Mouse (Mus musculus): ENCODE results near the gene Col23a1. TPM values are rescaled to one million over a fixed set of nuclear protein-coding genes. Genes with fewer than 3 reads are reported as not detected.
A peak's percentile ranks its signal among the peaks of the same experiment; 100 is the strongest.

Col23a1 gene
- 7.9 and 8.0 TPM in 2 replicates for polyA plus RNA-seq (2015; fragmentation: Nextera tagmentation; extraction: Ambion mirVana)

GRCm38 (mm10) chr11:51289564-51290041, at the start of gene Col23a1:
Gene Col23a1, plus strand, starts transcription at chr11:51289920.
- Histone ChIP-seq H3K27me3 (peaks cover 19% of the 10 kb centered on the region), H3K9me3 (no peaks in the 10 kb centered on the region), H3K9ac (peak within 1 kb of the TSS; percentile 72), H3K4me3 (peak within 1 kb of the TSS; percentile 58), H3K4me1 (replicated peaks) (peaks cover 24% of the 10 kb centered on the region), H3K4me2 (peak within 1 kb of the TSS; percentile 95), H3K27ac (replicated peaks) (no peak within 1 kb of the TSS), H3K36me3 (peaks cover 6% of the 10 kb centered on the region)
- peak; percentile 83 for ATAC-seq (ENCODE audit: low read depth)
- under 1% methylated on average over 37 of the region's 38 CpGs for WGBS

DNA sequence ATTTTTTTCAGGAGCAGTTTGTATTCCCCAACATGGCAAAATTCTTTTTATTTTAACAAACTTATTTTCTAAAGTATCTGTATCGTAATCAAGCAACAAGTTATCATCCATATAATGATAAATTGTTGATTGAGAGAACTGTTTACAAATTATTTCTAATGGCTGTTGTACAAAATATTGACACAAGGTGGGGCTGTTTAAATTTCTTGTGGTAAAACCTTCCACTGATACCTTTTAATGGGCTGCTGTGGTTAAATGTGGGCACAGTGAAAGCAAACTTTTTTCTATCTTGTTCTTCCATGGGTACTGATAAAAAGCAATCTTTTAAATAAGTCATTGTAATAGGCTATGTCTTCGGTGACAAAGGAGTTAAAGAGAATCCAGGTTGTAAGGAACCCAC, 46.8 kb upstream of the Col23a1 start:
- Histone ChIP-seq H3K27ac (replicated peaks) (no peak overlapping the region), H3K9me3 (peaks cover 6% of the 10 kb centered on the region; the same call in 1 of the 2 replicates), H3K4me3 (no peak overlapping the region), H3K4me2 (no peak overlapping the region), H3K27me3 (no peaks in the 10 kb centered on the region), H3K36me3 (no peaks in the 10 kb centered on the region), H3K4me1 (replicated peaks) (no peaks in the 10 kb centered on the region), H3K9ac (no peak overlapping the region)
- 89% methylated on average over 2 of the region's 2 CpGs for WGBS
- no peak for ATAC-seq (ENCODE audit: low read depth)

DNA sequence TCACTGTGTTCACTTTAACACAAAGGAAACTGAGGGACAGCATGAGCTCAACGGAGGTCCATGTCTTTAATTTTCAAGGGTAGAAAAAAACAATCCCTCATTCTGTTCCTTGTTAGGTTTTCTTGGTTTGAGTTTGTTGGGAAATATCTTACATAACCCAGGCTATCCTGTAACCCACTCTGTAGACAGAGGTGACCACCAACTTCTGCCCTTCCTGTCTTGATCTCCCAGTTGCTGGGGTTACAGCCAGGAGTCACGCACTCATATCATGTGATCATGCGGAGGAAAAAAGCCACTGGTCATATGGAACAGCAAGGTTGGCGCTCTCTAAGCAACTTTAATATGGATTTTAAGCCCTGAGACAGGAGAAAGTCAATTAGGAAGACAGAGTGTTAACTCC, 32.7 kb upstream of the Col23a1 start:
- H3K27ac ChIP-seq (replicated peaks), result no peak overlapping the region
- H3K27me3 ChIP-seq, result no peaks in the 10 kb centered on the region
- H3K9ac ChIP-seq, result no peak overlapping the region
- H3K9me3 ChIP-seq, result no peaks in the 10 kb centered on the region
- H3K36me3 ChIP-seq, result no peaks in the 10 kb centered on the region
- 90% methylated on average over 4 of the region's 4 CpGs for WGBS
- no peak overlapping the region for H3K4me3 ChIP-seq
- no peak overlapping the region for H3K4me2 ChIP-seq
- H3K4me1 ChIP-seq (replicated peaks), result peaks cover under 1% of the 10 kb centered on the region
- ATAC-seq (ENCODE audit: low read depth), result no peak

- no peaks in the 10 kb centered on the region for H3K27me3 ChIP-seq
- WGBS, result 75% methylated on average over 3 of the region's 3 CpGs
- no peak for ATAC-seq (ENCODE audit: low read depth)
Measured at GRCm38 (mm10) chr11:51261680-51262219, 28.0 kb upstream of the Col23a1 start, which contains the start of gene Clk4. Gene Clk4, plus strand, starts transcription at chr11:51261730.

DNA sequence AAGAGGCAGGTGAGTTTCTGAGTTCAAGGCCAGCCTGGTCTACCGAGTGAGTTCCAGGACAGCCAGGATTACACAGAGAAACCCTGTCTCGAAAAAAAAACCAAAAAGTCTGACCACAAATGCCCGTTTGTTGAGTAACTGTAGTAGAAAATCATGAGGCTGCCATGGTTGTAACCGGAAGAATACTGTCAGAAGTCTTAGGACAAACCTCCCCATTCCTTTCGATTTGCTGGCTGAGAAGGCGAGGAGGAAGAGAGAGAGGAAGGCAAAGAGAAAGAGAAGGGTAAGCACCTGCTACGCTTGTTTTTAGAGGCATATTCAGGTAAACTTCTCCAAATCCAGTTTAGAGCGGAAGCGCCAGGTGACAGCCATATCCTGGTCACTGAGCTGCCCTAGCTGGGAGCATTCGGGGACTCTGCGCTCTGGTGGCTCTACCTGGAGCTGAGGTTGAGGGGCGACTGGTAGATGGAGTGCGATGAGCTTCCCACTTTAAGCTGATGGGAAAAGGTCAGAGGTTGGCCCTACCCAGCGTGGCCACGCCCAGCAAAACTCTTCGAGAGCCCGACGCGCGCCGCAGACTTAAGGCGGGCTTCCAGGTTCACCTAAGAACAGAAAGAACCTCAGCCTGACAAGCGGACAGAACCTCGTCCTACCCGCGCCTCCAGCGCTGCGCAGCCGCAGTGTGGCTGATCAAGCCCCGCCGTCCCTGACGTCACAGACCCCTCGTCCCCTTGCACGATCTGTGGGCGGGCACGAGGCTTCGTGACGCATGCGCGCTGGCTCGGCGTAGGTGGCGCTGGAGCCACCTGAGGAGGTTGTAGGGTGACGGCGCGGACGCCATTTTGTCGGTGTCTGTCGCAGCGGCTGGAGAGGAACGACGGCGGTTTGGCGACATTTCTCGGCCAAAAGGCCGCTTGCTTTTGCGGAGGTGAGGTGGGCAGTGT, 27.1 kb upstream of the Col23a1 start, which contains the start of gene BC049762:
TSS of gene BC049762 (minus strand) at position 705 of the 944 bp plus-strand sequence.
- Histone ChIP-seq H3K4me1 (replicated peaks) (peaks cover 41% of the 10 kb centered on the region), H3K9me3 (no peaks in the 10 kb centered on the region)

More at GRCm38 (mm10) chr11:51261680-51262219, 28.0 kb upstream of the Col23a1 start, which contains the start of gene Clk4:
- Histone ChIP-seq H3K36me3 (no peaks in the 10 kb centered on the region), H3K9me3 (no peaks in the 10 kb centered on the region), H3K4me3 (peak within 1 kb of the TSS; percentile 90), H3K4me1 (replicated peaks) (peaks cover 37% of the 10 kb centered on the region), H3K27ac (replicated peaks) (peak within 1 kb of the TSS; percentile 95), H3K9ac (peak within 1 kb of the TSS; percentile 97), H3K4me2 (peak within 1 kb of the TSS; percentile 82)

DNA sequence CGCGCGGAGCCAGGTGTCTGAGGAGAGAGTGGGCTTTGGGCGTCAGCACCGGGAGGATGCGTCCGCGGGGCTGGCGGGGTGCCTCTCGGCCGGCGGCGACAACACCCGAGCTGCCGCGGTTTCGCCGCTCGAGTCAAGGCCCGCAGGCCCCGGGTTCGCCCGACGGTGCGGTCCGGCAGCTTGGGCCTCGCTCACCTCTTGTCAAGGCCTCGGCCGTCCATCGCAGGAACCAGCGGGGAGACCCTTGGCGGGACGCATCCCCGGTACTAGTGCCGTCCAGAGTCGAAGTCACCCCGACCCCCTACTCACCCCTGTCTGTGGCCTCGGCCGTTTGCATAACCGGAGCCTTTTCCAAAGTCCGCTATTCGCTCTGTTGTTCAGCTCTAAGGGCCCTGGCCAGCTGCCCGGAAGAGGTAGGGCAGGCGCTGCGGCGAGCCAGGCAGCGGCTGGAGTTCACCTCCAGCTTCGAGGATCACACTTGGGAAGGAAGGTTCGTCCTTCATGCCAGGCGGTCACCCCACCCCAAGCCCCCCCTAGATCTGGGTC, 26.4 kb upstream of the Col23a1 start:
- WGBS, result 0% methylated on average over 50 of the region's 50 CpGs
- no peaks in the 10 kb centered on the region for H3K27me3 ChIP-seq
- peaks cover 41% of the 10 kb centered on the region for H3K4me1 ChIP-seq (replicated peaks)
- H3K9ac ChIP-seq, result peak overlapping the region; percentile 97
- H3K36me3 ChIP-seq, result peaks cover 4% of the 10 kb centered on the region
- ATAC-seq (ENCODE audit: low read depth), result peak; percentile 71
- H3K9me3 ChIP-seq, result no peaks in the 10 kb centered on the region
- H3K27ac ChIP-seq (replicated peaks), result peak overlapping the region; percentile 95
- peak overlapping the region; percentile 90 for H3K4me3 ChIP-seq
- peak overlapping the region; percentile 82 for H3K4me2 ChIP-seq

More for the DNA sequence above, 27.1 kb upstream of the Col23a1 start, which contains the start of gene BC049762:
- H3K27me3 ChIP-seq, result no peaks in the 10 kb centered on the region
- peaks cover 4% of the 10 kb centered on the region for H3K36me3 ChIP-seq
- ATAC-seq (ENCODE audit: low read depth), result peak; percentile 99
- WGBS, result 9% methylated on average over 57 of the region's 57 CpGs
- H3K9ac ChIP-seq, result peak within 1 kb of the TSS; percentile 97
- H3K4me3 ChIP-seq, result peak within 1 kb of the TSS; percentile 90
- peak within 1 kb of the TSS; percentile 82 for H3K4me2 ChIP-seq
- H3K27ac ChIP-seq (replicated peaks), result peak within 1 kb of the TSS; percentile 95

DNA sequence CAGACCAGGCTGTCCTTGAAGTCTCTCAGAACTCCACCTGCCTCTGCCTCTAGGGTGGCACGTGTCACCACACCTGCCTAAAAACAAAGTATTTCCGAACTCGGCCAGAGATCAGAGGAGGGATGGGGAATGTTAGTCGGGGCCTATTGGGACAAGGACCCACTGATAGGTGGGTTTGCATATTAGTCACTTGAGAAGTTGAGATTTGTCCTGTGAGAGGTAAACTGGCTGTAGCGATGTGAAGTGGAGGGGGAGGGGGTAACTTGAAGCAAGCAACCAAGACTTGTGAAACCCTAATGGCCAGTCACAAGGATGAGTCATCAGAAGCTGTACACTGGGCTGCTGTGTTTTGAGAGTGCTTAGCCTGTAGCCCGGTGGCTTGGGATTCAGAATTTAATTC, 25.4 kb upstream of the Col23a1 start:
- Histone ChIP-seq H3K4me1 (replicated peaks) (peaks cover 41% of the 10 kb centered on the region), H3K36me3 (peaks cover 4% of the 10 kb centered on the region), H3K4me2 (peak overlapping the region; percentile 82), H3K27me3 (no peaks in the 10 kb centered on the region), H3K4me3 (peak overlapping the region; percentile 90), H3K9ac (peak overlapping the region; percentile 49), H3K27ac (replicated peaks) (no peak overlapping the region), H3K9me3 (no peaks in the 10 kb centered on the region)
- 27% methylated on average over 6 of the region's 6 CpGs for WGBS
- no peak for ATAC-seq (ENCODE audit: low read depth)

DNA sequence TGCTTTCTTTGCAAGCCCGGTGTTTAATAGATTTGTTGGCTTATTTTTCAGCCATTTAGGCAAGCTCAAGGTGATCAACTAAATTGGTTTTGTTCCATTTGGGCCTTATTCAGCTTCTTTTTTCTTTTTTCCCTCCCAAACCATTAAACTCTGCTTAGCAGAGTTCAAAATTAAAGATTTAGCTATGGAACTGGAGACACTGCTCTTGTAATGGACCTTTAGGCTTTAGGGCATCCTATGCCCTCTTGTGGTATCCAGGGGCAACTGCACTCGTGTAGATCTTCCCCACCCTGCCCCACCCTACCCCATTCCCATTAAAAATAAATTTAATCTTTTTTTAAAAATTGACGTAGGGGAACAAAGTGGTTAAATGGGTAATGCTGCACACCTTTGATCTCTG, 24.4 kb upstream of the Col23a1 start:
- Histone ChIP-seq H3K4me1 (replicated peaks) (peaks cover 41% of the 10 kb centered on the region), H3K4me2 (peak overlapping the region; percentile 82), H3K9me3 (no peaks in the 10 kb centered on the region), H3K4me3 (0 out of 2 replicates have a peak overlapping the region, but pooled peaks have one; percentile 90), H3K9ac (0 out of 2 replicates have a peak overlapping the region, but pooled peaks have one; percentile 14), H3K27ac (replicated peaks) (no peak overlapping the region), H3K36me3 (peaks cover 7% of the 10 kb centered on the region), H3K27me3 (no peaks in the 10 kb centered on the region)
- ATAC-seq (ENCODE audit: low read depth), result no peak
- WGBS, result 55% methylated on average over 3 of the region's 3 CpGs

DNA sequence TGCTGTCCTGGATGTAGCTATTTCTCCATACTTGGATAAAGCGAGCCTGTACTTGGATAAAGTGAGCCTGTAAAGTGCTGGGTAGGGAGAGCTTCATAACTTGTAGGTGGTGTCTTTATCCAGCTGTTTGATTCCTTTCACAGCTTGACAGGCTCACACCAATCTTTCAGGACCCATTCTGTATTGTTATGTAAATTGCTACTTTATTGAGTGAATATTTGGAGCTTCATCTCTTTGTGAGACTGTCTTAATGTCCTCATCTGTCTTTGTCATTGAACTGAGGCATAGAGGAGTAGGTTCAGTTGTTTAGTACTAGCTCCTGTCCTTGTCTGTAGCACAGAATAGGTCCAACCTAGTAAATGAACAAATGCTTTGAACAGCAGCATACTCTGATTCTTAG, 15.3 kb upstream of the Col23a1 start:
- Histone ChIP-seq H3K4me2 (no peak overlapping the region), H3K36me3 (peaks cover 73% of the 10 kb centered on the region), H3K9me3 (no peaks in the 10 kb centered on the region)

DNA sequence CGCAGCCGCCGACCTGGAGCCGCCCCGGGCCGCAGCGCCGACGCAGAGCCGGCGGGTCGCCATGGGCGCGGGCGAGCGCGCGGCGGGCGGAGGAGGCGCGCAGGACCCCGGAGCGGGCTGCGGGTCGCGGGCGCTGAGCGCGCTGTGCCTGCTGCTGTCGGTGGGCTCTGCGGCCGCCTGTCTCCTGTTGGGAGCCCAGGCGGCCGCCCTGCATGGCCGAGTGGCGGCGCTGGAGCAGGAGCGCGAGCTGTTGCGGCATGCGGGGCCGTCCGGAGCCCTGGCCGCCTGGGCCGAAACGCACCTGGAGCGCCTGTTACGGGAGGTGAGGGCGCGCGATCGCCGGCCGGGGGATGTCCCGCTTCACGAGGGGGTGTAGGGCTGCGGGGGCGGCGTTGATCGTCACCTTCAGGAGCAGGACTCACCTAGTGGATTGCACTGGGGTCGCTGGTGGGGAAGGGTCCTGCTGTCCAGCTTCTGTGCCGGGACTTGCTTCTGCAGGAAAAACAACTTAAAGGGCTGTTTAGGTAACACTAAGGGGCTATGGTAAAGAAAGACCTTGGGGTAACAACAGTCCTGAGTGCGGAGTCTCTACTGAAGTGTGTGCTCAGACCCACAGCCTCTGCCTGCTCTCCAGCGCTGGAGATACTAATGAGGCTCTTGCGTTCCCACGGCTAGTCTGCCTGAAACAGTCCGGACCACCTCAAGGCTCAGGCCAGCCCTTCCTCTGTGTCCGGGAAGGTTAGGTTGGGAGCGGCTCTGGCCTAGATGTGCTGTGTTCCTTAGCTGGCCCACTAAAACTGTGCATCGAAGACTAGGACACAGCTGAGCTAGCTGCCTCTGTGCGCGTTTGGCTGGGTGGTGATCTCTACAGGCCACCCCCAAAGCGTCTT, 591 bp downstream of the Col23a1 start:
- H3K4me3 ChIP-seq, result peak overlapping the region; percentile 58
- peaks cover 19% of the 10 kb centered on the region for H3K27me3 ChIP-seq
- H3K4me1 ChIP-seq (replicated peaks), result peaks cover 24% of the 10 kb centered on the region
- H3K9ac ChIP-seq, result peak overlapping the region; percentile 72
- 2% methylated on average over 72 of the region's 74 CpGs for WGBS
- H3K36me3 ChIP-seq, result 0 out of 2 replicates have a peak, but pooled peaks cover 1% of the 10 kb centered on the region
- H3K27ac ChIP-seq (replicated peaks), result no peak overlapping the region
- peak overlapping the region; percentile 95 for H3K4me2 ChIP-seq
- H3K9me3 ChIP-seq, result no peaks in the 10 kb centered on the region
- ATAC-seq (ENCODE audit: low read depth), result peak; percentile 86

More for the DNA sequence above, 15.3 kb upstream of the Col23a1 start:
- 64% methylated on average over 1 of the region's 1 CpGs for WGBS
- Histone ChIP-seq H3K27ac (replicated peaks) (no peak overlapping the region), H3K9ac (no peak overlapping the region), H3K4me1 (replicated peaks) (0 out of 2 replicates have a peak, but pooled peaks cover 7% of the 10 kb centered on the region), H3K4me3 (no peak overlapping the region), H3K27me3 (no peaks in the 10 kb centered on the region)
- ATAC-seq (ENCODE audit: low read depth), result no peak

DNA sequence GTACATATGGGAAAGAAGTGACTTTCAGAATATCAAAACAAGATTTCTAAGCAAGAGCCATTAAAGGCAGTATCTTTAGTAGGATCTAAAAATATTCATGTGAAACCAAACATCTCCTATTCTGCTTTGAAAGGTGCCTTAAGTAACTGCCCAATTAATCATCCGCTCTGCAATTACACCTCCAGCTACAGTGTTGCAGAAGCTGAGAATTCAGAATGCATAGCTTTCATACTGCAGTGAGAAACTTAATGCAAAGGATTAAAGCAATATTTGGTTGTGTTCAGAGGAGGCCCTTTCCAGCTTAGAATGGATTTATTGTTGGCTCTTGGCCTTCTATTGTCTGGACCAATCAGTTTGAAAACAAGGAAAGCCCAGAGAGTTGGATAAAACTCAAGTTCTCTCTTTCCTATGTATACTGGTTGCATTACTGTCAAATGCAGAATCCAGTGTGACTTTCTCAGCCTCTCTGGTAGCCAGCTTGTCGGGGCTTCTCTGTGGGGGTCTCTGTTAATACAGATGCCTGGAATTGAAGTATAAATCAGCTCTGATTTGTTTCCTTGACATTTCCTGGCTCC, 4.3 kb downstream of the Col23a1 start:
- H3K4me3 ChIP-seq, result no peak overlapping the region
- peaks cover 24% of the 10 kb centered on the region for H3K4me1 ChIP-seq (replicated peaks)
- no peaks in the 10 kb centered on the region for H3K36me3 ChIP-seq
- no peak overlapping the region for H3K4me2 ChIP-seq
- no peak overlapping the region for H3K9ac ChIP-seq
- WGBS, result 63% methylated on average over 2 of the region's 2 CpGs
- ATAC-seq (ENCODE audit: low read depth), result no peak
- H3K27me3 ChIP-seq, result peaks cover 19% of the 10 kb centered on the region
- no peak overlapping the region for H3K27ac ChIP-seq (replicated peaks)
- H3K9me3 ChIP-seq, result no peaks in the 10 kb centered on the region
